Mouse (Mus musculus) thymus, adult 2 months (tissue): ENCODE measurements around the gene Xpo4.

ENCODE experiments used
- CTCF ChIP-seq: fragments of 200-500 bp; IDR thresholded peaks from 2 replicates; pipeline ENCODE4 v1.5.1; 2012; ENCODE audit warnings: mild to moderate bottlenecking, control low read depth, low read length, moderate library complexity, borderline replicate concordance; ENCODE audit not compliant: control insufficient read depth, poor library complexity, insufficient read depth; ENCODE audit errors: extremely low read depth
- POLR2A ChIP-seq: fragments of 200-500 bp; IDR thresholded peaks from 2 replicates; pipeline ENCODE4 v1.6.1; 2012; ENCODE audit warnings: mild to moderate bottlenecking, low read length, control low read depth, moderate library complexity; ENCODE audit not compliant: control insufficient read depth, poor library complexity, insufficient read depth; ENCODE audit errors: extremely low read depth

DNA sequence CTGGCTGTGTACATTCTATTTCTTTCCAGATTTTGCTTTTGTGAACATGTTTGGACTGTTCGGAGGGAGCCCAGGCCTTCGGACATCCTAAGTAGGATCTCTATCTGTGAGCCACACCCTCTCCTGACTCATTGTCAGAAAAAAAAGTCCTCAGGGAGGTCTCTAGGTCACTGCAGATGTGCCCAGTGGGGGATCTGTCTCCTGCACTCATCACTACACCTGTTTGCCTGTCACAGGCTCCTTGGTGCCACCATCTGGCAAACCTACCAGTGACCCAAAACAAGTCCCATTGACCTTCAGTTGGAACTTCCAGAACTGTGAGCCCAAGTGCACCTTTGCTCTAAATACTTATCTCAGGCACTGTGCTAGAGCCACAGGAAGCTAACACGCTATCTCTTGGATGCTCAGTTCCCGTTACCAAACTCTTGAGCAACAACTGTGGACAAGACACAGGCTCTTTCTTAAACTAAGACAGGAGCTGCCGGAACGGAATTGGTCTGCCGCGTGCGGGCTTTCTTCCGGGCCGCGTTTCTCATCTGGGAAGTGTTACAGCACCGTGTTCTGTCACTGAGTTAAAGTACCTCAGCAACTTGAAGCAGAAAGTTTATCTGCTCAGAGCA is 121.7 kb downstream of the Xpo4 start:
- TF ChIP-seq POLR2A (no peak), CTCF (no peak)
